Mouse (Mus musculus) R1 (cell line): Measurements from ENCODE around the gene Rasgrp1.

ENCODE experiments used
- DNase-seq: peaks from one replicate; pipeline ENCODE4 v3.0.0-alpha.2; 2018; ENCODE audit warnings: low read depth, low spot score

The Rasgrp1 gene

DNA sequence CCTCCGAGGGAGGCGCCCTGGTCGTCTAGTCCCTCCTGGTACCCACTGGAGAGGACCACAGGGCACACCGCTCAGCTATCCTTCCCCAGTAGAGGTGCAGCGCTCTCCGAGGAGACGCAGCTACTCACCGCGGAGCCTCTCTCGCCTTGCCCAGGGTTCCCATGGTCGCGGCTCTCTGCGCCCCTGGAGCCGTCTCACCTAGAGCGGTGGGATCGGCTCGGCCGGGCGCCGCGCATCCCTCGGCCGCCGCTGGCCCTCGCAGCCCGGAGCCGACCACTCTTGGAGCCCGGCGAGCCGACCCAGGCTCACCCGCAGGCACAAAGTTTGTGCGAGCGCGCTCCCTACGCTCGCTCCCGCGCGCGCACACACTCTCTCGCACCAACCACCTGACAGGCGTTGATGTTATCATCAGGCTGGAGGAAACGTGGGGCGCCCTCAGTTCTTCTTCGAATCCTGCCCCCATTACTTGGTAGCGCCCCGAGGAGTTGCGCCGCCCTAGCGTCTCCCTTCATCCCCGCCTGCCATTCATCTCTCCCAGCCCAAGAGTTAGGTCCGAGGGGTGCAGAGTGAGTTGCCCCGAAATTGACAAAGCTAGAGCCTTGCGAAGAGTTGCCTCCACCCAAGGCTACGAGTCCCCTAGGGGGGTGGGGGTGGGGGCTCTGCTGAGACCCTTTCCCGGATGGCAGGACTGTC, at the start of gene Rasgrp1:
Gene Rasgrp1 (minus strand): TSS at position 455 of the 693 bp plus-strand sequence.
- peak; percentile 41 for DNase-seq

DNA sequence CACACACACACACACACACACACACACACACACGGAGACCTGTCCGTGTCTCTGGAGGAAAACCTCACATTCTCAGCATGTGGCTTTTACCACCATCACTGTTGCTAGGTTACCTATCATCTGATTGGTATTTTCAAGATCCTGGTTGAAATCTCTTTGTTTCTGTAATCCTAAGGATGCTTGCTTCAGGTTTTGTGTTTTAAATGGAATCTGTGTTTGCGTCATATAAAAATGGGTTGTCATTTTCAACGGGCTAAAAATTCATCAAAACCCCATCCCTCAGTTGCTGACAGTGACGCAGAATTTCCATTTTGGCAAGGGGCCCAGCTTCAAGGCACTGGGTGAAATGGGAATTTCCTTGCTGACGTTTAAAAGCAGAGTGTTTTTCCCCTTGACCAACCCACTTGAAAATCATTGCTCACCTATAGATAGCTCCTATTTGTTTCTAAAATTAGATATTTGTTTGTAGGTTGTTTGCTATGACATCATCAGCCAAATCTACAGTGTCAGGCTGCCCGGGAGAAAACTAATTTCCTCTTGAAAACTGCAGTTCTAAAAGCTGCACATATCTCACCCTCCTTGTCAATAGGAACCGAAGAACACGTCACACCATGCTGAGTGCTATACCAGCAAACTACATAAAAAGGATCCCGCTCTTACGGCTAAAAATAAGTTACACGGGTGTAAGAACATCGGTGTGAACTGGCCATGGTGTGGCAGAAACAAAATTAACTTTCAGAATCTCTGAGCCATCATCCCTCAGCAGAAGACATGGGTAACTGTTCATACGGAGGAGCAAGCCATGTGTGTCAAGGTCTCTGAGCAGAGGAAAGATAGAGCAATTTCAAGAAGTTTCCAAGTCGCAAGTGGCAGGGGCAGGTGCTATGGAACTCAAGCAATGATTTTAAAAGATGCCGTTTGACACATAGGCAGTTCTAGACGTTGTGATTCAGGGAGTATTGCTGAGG, 47.4 kb upstream of the Rasgrp1 start:
- no peak for DNase-seq

DNA sequence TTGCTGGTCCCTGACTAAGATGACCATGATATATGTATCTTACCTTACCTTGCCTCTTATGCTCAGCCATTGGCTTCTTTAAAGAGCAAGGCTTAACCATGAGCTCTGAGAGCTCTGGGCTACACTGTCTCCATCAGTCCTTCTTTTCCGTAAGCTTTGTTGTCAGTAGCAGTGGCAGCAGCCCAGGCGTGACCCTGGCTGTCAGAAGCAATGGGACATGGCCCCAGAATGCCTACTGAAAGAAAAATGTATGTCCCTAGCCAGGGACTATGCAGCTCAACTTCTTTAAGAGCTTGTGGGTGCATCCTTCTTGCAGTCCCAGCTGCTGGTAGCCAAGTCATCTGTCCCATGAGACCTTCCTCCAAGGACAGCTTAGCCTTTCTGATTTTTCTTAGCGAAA, 46.7 kb upstream of the Rasgrp1 start:
- DNase-seq: no peak

DNA sequence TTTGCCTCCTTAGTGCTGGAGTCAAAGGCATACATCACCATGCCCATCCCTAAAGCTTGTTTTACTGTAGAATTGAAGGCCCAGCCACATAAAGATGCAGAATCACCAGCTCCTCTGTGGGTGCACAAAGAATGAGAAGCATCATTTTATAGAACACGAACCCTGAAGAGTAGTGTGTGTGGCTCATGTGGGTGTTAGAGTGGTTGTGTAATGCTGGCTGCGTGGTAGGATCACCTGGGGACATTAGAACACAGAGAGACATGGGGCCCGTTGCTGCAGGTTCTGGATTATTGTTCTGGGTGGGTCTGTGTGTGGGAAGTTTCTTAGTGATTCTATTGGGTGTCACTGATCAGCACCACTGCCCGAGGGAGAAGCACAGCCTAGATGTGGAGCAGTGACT, 45.3 kb upstream of the Rasgrp1 start:
- no peak for DNase-seq

DNA sequence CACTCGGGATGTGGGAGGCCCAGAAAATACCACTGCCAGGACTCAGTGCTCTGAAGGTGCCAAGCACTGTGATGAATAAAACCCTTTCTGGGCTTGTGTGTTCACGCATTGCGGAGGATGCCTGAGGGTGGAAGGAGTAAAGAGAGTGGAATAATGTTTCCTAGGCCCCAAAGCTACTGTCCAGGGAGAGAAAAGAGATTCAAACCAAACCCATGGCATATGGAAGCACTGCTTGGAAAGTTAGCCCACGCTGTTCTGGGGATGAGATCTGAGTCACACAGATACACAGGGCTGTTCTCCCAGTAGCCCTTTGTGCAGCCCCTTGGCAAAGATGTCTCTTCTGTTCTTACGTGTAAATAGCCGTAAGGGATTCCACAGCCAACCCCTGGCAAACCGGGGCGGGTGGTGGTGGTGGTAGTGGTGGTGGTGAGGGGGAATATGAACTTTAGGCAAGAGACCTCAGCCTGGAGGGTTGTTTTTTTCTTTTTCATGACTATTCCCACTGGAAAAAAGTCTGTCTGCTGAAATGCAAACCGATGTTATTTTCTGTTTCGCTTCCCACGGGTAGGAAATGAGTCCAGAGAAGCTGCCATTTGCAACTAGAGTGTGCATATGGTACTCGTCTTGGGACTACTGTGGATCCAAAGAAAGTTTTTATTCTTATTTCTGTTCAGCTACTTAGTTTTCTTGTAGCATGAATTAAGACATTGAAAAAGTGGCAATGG, 44.3 kb upstream of the Rasgrp1 start:
- no peak for DNase-seq

DNA sequence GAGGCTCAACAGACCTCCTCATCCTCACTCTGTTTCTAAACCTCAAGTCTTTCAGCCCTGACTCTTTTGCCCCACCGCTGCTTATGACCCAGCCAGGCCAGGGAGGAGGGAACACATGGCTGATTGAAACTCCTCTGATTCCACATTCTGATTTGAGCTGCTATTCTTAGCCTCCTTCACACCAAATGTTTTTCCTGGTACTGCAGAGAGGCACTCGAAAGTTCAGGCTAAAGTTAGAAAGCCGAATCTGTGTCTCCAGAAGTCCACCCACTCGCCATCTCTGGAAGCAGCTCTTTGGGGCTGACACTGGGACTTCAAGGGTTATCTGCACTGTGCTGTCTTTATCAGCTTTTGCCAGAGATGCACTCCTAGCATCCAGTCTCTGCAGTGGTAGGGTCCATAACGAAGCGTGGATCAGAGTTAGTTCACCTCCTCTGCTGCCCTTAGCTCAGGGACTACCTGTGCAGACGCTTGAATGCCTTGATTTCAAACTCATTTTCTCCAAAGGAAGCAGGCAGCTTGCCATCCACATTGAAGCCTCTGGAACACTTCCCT, 43.3 kb upstream of the Rasgrp1 start:
- no peak for DNase-seq

DNA sequence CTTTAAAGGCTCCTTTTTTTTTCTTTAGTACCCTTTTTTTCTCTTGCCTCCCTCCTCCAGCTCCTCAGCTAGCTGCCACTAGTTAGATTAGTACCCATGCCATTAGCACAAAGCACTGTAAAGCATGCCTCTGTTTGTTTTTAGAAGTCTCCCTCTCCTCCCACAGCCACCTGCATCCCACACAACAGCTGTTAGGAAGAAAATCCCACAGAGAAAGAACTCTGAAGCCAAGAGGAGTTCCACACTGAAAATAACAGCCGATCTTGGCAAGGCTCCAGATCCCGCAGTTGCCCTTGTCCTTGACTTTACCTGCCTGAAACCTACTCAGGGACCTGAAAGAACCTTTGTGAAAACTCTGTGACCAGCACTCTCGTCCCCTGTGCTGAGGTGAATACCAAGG, 38.5 kb upstream of the Rasgrp1 start:
- no peak for DNase-seq

DNA sequence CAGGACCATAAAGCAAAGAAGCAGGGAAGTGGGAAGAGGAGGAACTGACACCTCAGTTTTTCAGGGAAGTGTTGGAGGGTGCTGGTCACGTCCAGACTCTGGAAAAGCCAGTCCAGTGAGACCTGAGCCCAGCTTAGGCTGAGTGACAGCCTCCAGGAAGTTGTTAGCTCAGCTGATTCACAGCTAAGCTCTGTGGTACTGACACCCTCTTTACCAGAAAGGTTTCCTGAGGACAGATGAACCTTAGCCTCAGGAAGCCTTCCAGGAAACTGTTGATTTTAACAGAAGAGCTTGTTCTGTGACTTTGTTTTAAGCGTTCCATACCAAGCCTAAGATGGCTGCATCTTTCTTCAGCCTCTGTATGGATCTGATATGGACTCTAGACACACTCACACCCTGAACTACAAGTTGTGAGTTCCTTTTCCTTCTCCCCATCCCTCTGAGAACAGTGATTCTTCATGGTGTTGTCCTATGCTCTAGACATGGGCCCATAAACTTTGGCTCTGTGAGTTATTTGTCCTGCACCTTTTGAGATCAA, 31.6 kb upstream of the Rasgrp1 start:
- DNase-seq: no peak

DNA sequence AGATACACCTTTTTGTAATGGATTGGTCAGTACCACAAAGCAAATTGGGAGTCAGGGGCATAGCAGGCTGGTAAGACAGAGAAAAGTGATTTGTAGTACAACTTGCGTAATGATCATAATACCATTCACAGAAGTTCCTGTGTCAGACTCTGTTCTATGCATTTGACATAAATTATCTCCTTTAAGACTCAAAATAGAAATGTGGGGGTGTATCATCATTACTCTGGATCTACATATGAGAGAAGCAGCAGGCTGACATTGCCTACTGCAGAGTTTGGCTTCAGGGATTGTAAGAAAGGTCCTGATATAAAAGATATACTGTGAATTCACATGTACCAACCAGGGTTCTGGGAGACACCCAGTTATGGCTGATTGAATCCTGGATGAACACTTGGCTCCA, 28.9 kb upstream of the Rasgrp1 start:
- DNase-seq: no peak

DNA sequence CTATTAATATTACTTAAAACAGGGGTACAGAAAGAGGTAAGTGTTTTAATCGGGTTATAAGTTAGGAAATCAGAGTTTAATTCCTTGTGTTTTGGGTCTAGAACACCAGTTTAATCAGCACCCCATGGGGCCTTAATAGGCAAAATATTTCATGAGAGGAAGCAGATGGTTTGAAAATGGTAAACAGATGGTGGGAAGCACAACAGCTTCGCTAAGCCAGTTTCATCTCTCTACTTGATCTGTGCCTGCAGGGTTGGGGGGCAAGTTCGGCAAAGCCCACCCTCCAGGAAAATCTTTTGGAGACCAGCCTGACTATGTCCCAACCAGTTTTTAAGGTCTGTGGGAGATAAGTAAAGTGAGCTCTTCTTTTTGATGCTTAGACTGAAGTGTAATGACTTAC, 23.7 kb upstream of the Rasgrp1 start:
- no peak for DNase-seq

DNA sequence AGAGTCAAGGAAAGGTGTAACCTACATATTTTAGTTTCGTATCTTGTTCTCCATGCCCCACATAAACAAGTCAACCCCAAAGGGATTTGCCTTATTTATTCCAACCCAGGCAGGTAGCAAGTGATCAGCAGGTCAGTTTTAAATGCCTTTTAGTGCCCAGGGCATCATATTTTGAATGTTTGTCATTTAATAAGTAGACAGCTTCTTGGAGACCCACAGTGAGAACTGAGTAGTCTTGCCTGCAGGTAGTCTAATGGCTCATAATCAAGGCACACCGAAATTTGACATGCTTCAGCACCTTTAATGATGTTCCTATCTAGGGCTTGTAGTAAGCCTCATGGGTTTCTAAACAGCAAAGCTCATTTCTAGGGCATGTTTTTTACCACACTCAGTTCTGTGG, 21.3 kb upstream of the Rasgrp1 start:
- DNase-seq: no peak

DNA sequence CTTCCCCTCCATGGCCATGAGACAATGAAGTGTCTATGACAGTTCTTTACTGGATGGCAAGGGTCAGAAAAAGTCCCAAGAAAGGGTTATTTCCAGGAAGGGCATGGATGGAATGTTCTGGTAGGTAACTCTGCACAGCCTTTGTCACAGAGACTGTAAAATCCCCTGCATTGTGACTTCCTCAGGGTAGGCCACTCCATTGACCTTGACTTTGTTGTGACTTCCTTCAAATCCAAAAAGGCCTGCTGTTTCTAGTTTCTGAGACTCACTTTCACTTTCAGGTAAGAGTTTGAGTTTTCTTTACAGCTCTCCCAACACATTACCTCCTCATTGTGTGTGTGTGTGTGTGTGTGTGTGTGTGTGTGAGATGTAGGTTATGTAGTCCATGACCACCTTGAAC, 15.1 kb upstream of the Rasgrp1 start:
- no peak for DNase-seq

DNA sequence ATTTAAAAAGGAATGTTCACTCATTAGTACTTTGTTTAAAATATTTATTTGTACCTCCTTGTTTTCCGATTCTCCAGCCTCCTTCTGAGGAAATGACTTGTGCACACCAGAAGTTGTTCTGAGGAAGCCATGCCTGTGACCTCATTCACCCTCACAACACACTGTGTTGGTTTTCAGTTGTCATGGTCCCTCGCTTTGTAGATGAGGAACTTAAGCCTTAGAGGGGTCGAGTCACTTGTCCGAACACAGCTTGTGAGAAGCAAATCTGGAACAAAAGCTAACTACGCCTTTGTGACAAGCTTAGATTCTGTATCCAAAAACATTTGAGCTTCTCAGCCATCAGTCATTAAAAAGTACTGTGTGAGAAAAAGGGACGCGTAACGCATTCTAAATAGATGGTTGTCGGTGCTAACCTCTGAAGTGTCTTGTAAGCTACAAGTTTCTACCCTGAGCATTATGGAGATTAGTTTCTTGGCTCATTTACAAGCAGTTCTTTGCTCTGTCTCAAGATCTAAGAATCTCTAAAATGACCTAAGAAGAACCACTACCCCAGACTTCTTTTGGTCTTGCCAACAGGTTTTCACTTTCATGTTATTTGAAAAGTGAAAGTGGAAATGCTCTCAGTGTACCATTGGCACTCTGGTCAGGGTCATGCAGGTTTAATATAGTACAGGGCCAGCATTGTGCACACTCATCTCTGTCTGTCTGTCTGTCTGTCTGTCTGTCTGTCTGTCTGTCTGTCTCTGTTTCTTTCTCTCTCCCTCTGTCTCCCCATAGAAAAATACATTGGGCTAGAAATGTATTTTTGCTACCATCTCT, 9.7 kb upstream of the Rasgrp1 start:
- DNase-seq: no peak

DNA sequence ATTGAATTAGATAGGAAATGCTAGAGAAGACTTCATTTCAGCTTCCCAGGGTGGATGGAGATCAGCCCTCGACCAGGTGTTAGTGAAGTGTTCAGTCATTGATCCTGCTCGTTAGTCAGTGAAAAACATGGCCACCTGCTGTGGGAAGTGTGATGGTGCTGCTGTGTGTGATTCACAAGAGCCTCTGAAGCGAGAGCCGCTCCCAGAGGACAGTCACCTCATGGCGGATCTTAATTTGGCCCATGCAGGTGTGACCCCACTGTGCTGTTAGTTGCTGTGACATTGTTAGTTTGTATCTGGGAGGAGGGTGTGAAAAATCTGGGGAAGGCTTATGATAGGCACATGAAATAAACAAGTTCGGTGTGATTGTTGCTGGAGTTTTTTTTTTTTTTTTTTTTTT, 7.3 kb upstream of the Rasgrp1 start:
- peak; percentile 21 for DNase-seq

DNA sequence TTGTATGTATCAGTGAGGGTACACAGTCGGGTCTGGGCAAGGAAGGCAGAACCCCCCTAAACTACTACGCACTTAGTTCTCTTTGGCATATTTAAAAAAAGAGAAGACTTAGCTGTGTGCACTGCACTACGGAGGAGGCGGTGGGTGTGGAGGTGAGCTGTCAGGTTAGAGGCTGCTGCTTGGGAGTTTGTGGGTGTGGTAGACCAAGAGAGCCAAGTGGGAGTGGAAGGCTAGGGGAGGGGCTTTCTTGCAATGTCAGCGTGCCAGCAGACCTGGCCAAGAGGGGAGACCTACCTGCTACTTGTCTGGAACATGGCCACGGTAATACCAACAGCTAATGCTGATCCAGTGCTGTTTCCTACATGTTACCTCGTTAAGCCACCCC, 431 bp upstream of the Rasgrp1 start:
- peak; percentile 58 for DNase-seq

DNA sequence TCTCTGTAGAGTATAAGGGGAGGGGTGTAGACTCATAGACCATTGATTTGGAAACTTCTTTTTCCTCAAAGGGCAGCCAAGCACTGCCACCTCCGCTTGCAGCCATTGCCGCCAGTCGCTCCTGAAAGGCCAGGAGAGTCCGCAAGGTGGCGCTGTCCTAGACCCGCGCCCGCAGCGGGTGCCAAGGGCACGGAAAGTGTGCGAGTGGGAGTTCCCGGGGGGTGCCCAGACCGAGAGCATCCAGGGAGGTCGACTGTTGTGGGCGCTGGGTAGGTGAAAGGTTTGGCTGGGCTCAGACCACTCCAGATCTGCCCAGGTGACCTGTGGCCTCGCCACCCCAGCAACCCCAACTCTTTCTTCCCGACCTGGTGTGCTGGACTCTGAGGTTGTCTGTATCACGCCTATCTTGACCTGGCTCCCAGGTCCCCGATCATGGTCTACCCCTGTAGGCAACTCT, 683 bp downstream of the Rasgrp1 start:
- DNase-seq: peak; percentile 57

DNA sequence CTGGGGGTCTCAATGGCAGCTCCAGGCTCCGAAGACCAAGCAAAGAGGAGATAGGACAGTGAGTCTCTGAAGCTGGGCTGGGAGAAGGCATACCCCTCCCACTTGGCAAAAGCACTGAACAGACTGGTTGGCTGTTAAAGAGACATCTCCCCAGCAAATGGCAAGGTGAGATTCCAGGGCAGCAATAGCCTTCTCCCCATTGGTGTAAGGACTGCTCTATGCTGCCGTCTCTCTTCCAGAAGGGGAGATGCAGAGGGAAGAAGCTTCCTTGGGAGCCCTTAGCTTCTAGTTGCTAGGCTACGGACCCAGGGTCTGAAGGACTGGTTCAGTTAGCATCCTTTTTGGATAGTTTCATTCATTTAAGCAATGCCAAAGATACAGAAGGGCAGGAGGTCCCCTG, 4.3 kb downstream of the Rasgrp1 start:
- DNase-seq: peak; percentile 73

DNA sequence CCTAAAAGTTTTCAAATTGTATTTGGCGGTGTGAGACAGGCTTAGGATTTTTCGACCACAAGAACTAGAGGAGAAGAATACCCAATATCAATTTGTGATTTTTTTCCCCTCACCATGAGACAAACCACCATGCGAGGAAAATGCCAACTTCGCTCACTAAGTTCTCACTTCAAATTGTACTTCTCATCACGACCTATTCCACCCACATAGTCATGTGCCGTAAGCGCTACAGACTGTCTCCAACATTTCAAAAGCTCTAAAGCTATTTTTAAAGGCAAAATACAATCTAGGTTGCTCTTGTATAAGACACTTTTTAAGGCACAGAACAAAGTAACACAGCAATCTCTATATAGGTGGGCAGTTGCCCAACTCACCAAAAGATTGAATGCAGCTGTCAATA, 4.9 kb downstream of the Rasgrp1 start:
- no peak for DNase-seq

DNA sequence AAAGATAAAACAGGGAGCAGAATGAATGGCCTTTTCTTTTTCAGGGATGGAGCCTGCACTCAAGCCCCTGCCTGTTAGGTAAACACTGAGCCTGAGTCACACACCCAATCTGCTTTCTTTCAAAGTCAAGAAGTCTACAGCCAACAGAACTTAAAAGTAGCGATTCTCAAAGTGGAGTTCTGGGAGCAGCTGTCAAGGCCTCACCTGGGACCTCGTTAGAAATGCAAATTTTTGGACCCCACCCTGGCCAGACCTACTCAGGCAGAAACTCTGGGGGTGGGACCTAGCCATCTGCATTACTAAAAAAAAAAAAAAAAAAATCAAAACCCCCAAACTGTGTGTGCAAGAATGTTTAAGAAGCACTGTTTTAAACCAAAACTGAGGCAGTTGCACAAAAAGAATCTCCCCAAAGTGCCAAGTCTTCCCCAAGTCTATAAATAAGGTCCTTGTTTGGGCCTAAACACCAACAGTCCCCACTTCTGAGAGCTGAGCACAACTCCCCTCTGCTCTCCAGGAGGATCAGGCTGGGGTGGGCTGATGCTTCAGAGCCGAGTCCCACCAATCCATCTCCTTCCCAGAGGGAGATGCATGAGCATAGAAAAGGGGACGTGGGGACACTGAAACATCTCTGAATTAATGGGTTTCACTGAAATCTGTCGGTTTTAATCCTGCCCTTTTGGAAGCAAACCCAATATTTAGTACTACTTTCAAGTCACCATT, 5.7 kb downstream of the Rasgrp1 start:
- peak; percentile 44 for DNase-seq

DNA sequence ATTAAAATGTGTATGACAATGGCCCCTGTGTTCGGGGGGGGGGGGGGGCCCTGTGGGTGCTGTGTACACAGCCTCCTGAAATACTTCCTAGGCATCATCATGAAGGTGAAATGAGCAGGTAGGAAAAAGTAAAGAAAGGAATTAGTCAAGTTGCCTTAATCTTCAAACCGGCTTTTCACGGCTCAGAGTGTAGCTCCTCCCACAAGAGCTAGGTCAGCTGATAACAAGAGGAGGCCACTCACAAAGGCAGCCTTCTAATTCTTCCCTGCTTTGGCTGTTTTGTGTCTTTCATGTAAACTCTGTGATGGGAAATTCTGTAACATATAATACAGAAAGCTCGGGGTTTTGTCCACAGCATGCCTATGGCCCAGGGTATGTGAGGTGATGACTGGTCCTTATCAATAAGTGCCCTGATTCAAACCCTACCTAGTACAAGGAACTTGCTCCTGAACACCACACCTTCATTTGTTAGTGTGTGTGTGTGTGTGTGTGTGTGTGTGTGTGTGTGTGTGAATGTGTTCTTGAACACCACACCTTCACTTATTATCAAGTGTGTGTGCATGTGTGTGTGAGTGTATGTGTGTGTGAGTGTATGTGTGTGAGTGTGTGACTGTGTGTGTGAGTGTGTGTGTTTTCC, 7.1 kb downstream of the Rasgrp1 start:
- DNase-seq: no peak
